Mouse (Mus musculus): ENCODE data around the gene Nxph4. TPM values are rescaled to one million over a fixed set of nuclear protein-coding genes. Genes with fewer than 3 reads are reported as not detected.

Gene Nxph4
- total RNA-seq, 2 experiments from 2014 or later = 0.17 to 0.23 TPM

DNA sequence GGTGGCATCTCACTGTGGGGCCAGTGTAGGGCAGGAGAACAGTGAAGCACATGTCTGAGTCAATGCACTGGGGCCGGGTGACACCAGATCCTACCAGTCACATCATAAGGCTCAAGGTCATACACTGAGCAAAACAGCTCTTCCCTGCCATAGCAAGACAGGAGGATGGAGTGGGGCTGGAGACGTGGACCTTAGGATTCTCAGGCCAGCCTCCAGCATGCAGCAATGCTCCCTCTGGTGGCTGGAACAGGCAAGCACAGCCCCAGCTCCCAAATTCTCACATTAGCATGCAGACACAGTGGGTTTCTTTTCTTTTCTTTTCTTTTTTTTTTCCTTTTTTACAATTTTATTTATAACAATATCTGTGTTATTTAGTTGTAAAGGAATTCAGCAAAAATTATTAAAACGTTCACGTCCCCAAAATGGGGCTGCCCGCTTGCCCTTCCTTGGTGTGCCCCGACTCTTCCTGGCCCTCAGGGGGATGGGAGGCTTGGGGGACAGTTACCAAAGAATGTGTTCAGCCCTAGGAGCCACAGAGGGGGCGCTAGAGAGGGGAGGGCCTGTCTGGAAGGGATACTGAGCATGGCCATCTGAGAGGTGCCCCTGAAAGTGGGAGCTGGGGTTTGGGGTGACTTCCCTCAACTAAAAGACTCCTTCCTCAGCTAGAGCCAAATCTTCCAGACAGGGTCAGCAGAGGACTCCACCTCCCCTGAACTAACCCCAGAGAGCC lies 3.7 kb upstream of the Nxph4 start:
- DNase-seq = peak; percentile 82
- Histone ChIP-seq H3K27ac (no peak overlapping the region), H3K4me3 (no peak overlapping the region)
- peak; percentile 99; the same call in 1 of the 2 replicates for TF ChIP-seq CTCF (IDR thresholded peaks at IDR 0.05)
- intact Hi-C loops (cut with DNase I) = loop anchor here (5.0 kb wide), 1 partner anchor 201 kb away; no protein-coding TSS in a partner anchor

DNA sequence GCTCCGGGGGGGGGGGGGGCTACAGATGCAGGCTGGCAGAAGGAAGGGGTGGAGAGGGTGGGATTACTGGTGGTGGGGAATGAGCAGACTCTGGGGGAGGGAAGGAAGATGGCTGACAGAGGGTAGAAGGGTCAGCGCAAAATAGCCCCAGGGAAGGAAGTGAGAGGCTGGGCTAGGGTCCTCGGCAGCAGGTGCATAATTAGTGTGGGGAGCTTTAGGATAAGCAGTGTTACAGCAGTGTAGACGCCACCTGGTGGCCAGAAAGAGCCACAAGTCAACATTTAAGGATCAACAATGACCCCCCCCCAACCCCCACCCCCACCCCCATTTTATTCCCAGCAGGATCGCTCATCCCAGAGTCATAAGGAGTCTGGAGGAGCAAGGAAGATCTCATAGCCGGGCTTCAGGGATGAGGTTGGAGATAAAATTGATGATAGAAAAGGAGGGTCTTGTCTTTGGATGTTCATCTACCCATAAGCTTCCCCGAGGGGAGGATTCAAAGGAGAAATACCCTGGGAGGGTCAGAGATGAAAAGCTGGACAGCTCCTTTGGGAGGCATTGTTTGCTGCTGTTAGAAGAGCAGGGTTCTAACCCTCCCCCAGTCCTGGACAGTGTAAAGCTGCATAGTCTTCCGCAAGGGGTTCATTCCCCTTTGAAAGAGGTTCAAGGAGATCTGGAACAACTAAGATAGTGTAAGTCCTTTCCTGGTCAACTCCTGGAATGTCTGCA lies 2.4 kb upstream of the Nxph4 start:
- peak; percentile 54 for DNase-seq
- peak; percentile 68 for TF ChIP-seq CTCF (IDR thresholded peaks at IDR 0.05)
- intact Hi-C loops (cut with DNase I) = loop anchor here (1.0 to 5.0 kb wide), 3 partner anchors 23 to 199 kb away; no protein-coding TSS in a partner anchor

DNA sequence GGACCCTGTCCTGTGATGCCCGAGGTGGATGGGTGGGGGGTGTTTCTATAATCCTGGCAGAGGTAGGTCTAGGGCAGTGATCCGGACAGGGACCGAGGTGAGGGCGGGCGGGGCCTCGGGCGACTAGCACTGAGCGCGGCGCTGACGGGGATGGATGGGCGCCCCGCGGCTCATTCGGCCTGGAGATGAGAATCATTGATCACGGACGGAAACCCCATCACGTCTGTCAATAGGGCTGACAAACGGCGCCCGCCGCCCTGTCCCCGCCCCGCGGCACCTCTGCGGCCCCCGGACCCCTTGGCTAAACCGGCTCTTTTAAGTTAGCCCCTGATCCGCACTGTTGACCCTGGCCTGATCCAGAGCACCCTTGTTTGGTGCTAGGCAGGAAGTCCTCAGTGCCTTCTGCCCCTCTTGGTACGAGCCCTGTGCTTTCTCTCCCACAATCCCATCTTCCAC lies 598 bp upstream of the Nxph4 start:
- intact Hi-C loops (cut with DNase I) = loop anchor here (5.0 kb wide), 1 partner anchor 198 kb away; no protein-coding TSS in a partner anchor

More for the DNA sequence above, 2.4 kb upstream of the Nxph4 start:
- H3K4me3 ChIP-seq = no peak overlapping the region
- H3K27ac ChIP-seq = no peak overlapping the region

DNA sequence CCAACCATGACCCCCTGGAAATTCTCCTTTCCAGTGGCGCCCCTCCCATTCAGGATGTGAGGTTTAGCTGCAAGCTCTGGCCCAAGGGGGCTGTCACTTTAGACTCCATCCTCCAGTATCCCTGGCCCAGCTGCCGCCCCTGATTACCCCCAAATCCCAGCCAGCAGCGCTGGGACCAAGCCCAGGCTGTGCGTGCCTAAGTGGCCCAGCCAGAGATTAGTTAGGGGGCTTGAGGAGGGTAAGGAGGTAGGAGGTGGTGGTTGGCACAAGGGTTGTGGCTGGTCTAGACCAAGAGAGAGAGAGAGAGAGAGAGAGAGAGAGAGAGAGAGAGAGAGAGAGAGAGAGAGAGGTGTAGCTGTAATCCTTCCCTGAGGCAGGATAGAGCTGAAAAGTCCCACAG lies 2.8 kb downstream of the Nxph4 start:
- no peak overlapping the region for H3K4me3 ChIP-seq
- no peak for TF ChIP-seq CTCF (IDR thresholded peaks at IDR 0.05)
- intact Hi-C loops (cut with DNase I) = no loop called here
- no peak for DNase-seq
- no peak overlapping the region for H3K27ac ChIP-seq

More for the DNA sequence above, 598 bp upstream of the Nxph4 start:
- peak; percentile 38 for DNase-seq
- H3K4me3 ChIP-seq = peak overlapping the region; percentile 77
- H3K27ac ChIP-seq = no peak overlapping the region
- TF ChIP-seq CTCF (IDR thresholded peaks at IDR 0.05) = no peak

DNA sequence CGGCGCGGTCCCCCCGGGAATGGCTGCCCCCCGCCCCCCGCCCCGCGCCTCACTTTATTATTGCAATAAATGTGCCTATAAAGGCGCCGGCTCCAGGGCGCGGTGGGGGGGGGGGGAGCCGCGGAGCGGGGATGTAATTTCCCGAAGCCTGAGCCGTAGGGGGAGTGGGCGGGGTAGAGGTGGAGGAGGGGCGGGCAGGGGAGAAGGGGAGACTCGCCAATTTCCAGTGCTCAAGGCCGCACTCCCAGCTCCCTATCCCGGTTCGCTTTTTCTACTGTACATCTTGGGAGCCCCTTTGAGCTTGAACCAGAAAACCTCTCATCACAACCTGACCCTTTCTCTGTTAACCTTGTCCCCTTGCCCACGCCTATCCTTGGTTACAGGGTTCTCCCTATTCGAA lies 3.4 kb downstream of the Nxph4 start:
- DNase-seq = no peak
- Histone ChIP-seq H3K4me3 (no peak overlapping the region), H3K27ac (no peak overlapping the region)
- no peak for TF ChIP-seq CTCF (IDR thresholded peaks at IDR 0.05)
- intact Hi-C loops (cut with DNase I) = no loop called here

DNA sequence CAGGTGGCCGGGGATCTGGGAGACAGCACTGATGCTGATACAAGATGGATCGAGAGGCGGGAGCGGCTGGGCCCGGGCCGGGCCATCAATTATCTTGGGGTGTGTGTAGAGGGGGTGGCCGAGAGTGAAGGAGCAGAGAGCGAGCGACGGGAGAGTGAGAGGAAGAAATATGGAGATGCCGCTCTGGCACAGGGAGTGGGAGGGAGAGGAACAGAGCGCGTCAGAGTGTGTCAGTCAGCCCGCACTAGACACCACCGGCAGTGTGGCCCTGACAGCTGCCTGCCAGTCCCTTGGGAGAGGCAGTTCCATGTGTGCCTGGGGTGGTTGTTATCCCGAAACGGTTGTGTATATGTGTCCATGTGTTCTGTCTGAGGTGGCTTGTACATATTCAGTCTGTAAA lies 6.9 kb downstream of the Nxph4 start:
- H3K4me3 ChIP-seq = no peak overlapping the region
- intact Hi-C loops (cut with DNase I) = no loop called here
- no peak for DNase-seq
- H3K27ac ChIP-seq = no peak overlapping the region
- TF ChIP-seq CTCF (IDR thresholded peaks at IDR 0.05) = no peak

DNA sequence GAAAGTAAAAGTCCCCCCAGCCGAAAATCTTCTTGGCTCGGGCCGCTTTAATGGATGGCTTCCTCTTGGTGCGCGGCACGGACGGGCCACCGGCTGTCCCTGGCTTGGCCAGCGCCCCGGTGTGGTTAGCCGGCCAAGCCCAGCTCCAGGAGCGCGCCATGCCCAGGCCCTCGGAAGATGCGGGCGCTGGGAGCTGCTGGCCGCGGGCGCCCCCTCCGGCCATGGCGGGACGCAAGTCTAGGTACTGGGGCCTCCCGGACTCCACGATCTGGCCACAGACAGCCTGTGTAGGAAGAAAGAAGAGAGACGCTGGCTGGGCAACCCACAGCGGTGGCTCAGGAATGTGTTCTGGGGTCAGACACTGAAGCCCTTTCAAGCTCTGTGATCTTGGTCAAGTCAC lies 7.7 kb downstream of the Nxph4 start:
- TF ChIP-seq CTCF (IDR thresholded peaks at IDR 0.05) = peak; percentile 69
- H3K4me3 ChIP-seq = peak overlapping the region; percentile 66
- peak; percentile 85 for DNase-seq
- H3K27ac ChIP-seq = no peak overlapping the region
- intact Hi-C loops (cut with DNase I) = no loop called here

DNA sequence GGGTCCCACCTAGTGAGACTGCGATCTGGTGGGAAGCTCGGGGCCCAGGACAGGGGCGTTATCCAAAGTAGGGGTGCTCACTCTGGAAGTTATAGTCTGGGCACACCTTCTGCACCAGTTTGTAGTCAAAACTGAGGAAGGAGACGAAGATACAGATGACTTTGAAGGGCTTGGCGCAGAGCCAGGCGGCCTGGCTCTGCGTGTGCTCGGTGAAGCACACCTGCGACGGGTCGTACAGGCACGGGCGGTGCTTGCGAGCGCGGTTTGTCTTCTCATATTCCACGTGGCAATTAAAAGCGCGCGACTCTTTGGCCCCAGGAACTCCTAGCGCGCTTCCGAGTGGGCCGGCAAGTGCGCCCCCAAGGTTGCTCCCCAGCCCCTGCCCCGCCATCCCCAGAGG lies 8.3 kb downstream of the Nxph4 start:
- H3K4me3 ChIP-seq = peak overlapping the region; percentile 66
- intact Hi-C loops (cut with DNase I) = no loop called here
- no peak for DNase-seq
- TF ChIP-seq CTCF (IDR thresholded peaks at IDR 0.05) = no peak
- H3K27ac ChIP-seq = no peak overlapping the region

DNA sequence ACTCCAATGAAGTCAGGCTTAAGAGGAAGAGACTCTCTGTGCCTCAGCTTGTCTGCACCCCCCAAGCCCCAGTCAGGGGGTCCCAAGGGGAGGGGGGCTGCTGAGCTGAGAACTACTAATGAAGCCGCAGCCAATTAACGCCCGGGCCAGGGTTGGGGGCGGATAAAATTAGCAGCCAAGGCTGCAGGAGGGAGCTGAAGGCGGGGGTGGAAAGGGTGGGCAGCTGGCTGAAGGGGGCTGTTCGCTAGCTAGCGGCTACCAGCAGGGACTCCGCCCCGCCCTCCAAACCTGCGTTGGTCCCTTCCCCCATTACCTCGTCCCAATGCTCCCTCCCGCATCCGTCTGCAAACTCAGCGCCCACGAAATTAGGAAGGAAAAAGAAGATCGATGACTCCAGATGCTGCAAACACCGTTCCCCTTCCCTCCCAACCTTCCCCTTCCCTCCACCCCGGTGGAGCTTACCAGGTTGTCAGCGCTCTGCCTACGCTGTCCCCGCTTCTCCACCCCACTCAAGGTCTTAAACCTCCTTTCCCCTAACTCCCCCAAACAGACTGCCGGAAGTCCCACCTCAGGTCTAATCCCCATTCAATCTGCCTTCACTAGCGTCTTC lies 9.6 kb downstream of the Nxph4 start:
- no peak for TF ChIP-seq CTCF (IDR thresholded peaks at IDR 0.05)
- intact Hi-C loops (cut with DNase I) = no loop called here
- H3K27ac ChIP-seq = no peak overlapping the region
- no peak overlapping the region for H3K4me3 ChIP-seq
- no peak for DNase-seq

DNA sequence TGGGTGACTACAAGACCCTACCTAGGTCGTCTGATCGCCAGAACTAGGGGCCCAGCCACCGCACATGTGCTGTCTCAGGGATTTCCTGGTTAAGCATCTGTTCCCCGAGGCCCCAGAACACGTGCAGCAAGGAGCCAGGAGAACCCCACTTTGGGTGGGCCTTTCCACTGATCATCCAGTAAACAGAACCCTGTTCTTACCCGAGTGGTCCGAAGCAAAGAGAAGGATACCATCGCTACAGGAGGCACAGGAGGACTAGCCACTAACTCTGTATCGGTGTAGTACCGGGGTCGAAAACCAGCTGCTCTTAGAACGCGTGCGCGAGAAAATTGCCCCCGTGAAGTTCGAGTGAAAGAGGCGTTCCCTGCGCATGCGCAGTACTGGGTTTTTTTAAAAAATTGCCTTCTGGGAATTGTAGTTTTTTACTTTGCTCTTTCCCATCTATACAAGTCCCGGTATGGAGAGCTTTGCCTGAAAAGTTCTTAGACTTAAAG lies 12.2 kb downstream of the Nxph4 start, which contains the start of gene Shmt2:
Shmt2 (minus strand) TSS at position 357 of the 494 bp plus-strand sequence.
- intact Hi-C loops (cut with DNase I) = no loop called here
- Histone ChIP-seq H3K27ac (peak within 1 kb of the TSS; percentile 91), H3K4me3 (peak within 1 kb of the TSS; percentile 89)
- peak; percentile 88 for DNase-seq
- no peak for TF ChIP-seq CTCF (IDR thresholded peaks at IDR 0.05)

DNA sequence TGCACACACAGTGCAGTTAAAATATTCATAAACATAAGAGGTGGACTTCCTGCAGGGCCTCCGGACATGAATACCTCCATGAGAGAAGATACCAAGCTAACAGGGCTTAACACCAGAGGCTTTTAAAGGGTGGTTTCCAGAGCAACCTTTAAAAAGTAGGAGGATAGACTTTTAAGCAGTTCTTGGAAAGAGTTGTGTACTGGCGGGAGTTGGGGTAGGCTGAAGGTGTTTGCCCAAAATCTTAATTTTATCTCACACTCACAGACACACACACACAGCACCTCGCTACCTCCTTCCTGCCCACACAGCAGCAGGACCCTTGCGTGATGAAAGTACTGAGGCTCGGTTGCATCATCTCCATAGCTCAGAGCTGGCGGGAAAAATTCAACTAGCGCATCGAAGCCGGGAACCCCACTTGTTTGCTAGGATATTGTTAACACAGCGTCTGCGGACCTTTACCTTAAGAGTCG lies 12.7 kb downstream of the Nxph4 start:
- peak overlapping the region; percentile 89 for H3K4me3 ChIP-seq
- DNase-seq = no peak
- H3K27ac ChIP-seq = peak overlapping the region; percentile 91
- intact Hi-C loops (cut with DNase I) = no loop called here
- no peak for TF ChIP-seq CTCF (IDR thresholded peaks at IDR 0.05)

DNA sequence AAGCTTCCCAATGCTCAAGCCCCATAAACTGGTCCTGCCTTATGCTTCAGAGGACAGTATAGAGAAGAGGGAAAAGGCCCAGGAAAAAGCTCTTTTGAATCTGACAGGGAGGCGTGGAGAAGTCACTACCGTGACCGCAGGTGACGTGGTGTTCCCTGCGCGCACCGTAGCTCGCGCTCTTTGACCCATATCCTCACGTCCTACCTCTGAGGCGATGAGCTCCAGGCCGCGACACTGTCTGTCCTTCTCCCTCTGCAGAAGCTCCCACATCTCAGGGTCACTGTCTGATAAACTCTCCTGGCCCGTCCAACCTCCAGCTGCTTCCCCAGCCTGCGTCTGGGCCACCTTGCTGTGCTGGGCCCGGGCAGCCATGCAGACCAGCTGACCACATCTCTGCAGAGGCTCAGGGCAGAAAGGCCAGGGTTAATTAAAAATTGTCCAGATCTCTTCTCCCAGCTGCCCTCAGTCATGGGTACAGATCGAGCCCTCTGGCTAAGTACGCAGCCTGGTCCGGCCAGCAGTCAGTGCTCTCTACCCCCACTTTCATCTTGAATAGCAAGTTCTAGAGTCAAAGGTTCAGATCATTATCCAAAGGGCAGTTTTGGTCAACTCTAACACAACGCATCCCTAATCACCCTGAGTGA lies 13.5 kb downstream of the Nxph4 start:
- no peak for TF ChIP-seq CTCF (IDR thresholded peaks at IDR 0.05)
- no peak for DNase-seq
- Histone ChIP-seq H3K27ac (no peak overlapping the region), H3K4me3 (no peak overlapping the region; the same call in none of the 2 replicates)
- intact Hi-C loops (cut with DNase I) = no loop called here
